Mouse (Mus musculus): ENCODE data around the gene Sorcs2. TPM values are rescaled to one million over a fixed set of nuclear protein-coding genes. Genes with fewer than 3 reads are reported as not detected.

Gene Sorcs2
- polyA plus RNA-seq, 1 experiment from 2014 or later: 9.9 TPM

- Histone ChIP-seq H3K9ac (ENCODE audit: low read length) (no peak overlapping the region), H3K27me3 (ENCODE audit: control insufficient read depth, insufficient read depth, low read length) (no peaks in the 10 kb centered on the region), H3K4me3 (ENCODE audit: control insufficient read depth in 1 of 2, insufficient read depth in 1 of 2, low read depth in 1 of 2, low read length in 2 of 2) (no peak overlapping the region), H3K9me3 (ENCODE audit: control insufficient read depth, low read length) (no peaks in the 10 kb centered on the region), H3K4me1 (ENCODE audit: control insufficient read depth in 2 of 2, insufficient read depth in 2 of 2, low read length in 2 of 2) (peaks cover 54 to 60% of the 10 kb centered on the region in 2 experiments), H3K36me3 (ENCODE audit: control insufficient read depth, insufficient read depth, low read length) (no peaks in the 10 kb centered on the region), H3K4me2 (ENCODE audit: low read length) (no peak overlapping the region), H3K27ac (replicated peaks in 1 of 2; ENCODE audit: control insufficient read depth in 1 of 2, insufficient read depth in 1 of 2, low read depth in 2 of 2, low read length in 2 of 2) (no peak overlapping the region)
- ATAC-seq (ENCODE audit: insufficient number of reproducible peaks, insufficient read depth, low FRiP score, low read depth): no peak
- 45% methylated on average over 3 of the region's 3 CpGs for WGBS
These were observed 42.3 kb downstream of the Sorcs2 start for GRCm38 (mm10) chr5:36355683-36356082.

- no peaks in the 10 kb centered on the region for H3K9me3 ChIP-seq (ENCODE audit: control insufficient read depth, low read length)
- no peak; the same call in 1 of the 2 replicates for ATAC-seq (ENCODE audit: insufficient number of reproducible peaks, insufficient read depth, low FRiP score, low read depth)
- peaks cover 34 to 41% of the 10 kb centered on the region in 2 experiments for H3K4me1 ChIP-seq (ENCODE audit: control insufficient read depth in 2 of 2, insufficient read depth in 2 of 2, low read length in 2 of 2)
- H3K9ac ChIP-seq (ENCODE audit: low read length): 0 out of 2 replicates have a peak overlapping the region, but pooled peaks have one; percentile 8
- 52% methylated on average over 6 of the region's 6 CpGs for WGBS
- H3K4me3 ChIP-seq (ENCODE audit: control insufficient read depth in 1 of 2, insufficient read depth in 1 of 2, low read depth in 1 of 2, low read length in 2 of 2): no peak overlapping the region
- H3K27me3 ChIP-seq (ENCODE audit: control insufficient read depth, insufficient read depth, low read length): no peaks in the 10 kb centered on the region
- no peak overlapping the region for H3K4me2 ChIP-seq (ENCODE audit: low read length)
- H3K36me3 ChIP-seq (ENCODE audit: control insufficient read depth, insufficient read depth, low read length): no peaks in the 10 kb centered on the region
- H3K27ac ChIP-seq (replicated peaks in 1 of 2; ENCODE audit: control insufficient read depth in 1 of 2, insufficient read depth in 1 of 2, low read depth in 2 of 2, low read length in 2 of 2): 0 out of 4 replicates have a peak overlapping the region, but pooled peaks of 1 of the 2 experiments have one; percentile 2
These were observed 44.3 kb downstream of the Sorcs2 start for GRCm38 (mm10) chr5:36353679-36354078.

- Histone ChIP-seq H3K4me3 (ENCODE audit: control insufficient read depth in 1 of 2, insufficient read depth in 1 of 2, low read depth in 1 of 2, low read length in 2 of 2) (no peak overlapping the region), H3K9me3 (ENCODE audit: control insufficient read depth, low read length) (no peaks in the 10 kb centered on the region), H3K4me1 (ENCODE audit: control insufficient read depth in 2 of 2, insufficient read depth in 2 of 2, low read length in 2 of 2) (peaks cover 29 to 37% of the 10 kb centered on the region in 2 experiments), H3K9ac (ENCODE audit: low read length) (0 out of 2 replicates have a peak overlapping the region, but pooled peaks have one; percentile 8), H3K27ac (replicated peaks in 1 of 2; ENCODE audit: control insufficient read depth in 1 of 2, insufficient read depth in 1 of 2, low read depth in 2 of 2, low read length in 2 of 2) (no peak overlapping the region), H3K27me3 (ENCODE audit: control insufficient read depth, insufficient read depth, low read length) (no peaks in the 10 kb centered on the region), H3K4me2 (ENCODE audit: low read length) (no peak overlapping the region), H3K36me3 (ENCODE audit: control insufficient read depth, insufficient read depth, low read length) (no peaks in the 10 kb centered on the region)
- no peak for ATAC-seq (ENCODE audit: insufficient number of reproducible peaks, insufficient read depth, low FRiP score, low read depth)
- WGBS: 88% methylated on average over 2 of the region's 2 CpGs
These were observed 44.7 kb downstream of the Sorcs2 start for GRCm38 (mm10) chr5:36353194-36353593.

GRCm38 (mm10) chr5:36346698-36347097 is 51.2 kb downstream of the Sorcs2 start:
- no peak overlapping the region for H3K4me3 ChIP-seq (ENCODE audit: control insufficient read depth in 1 of 2, insufficient read depth in 1 of 2, low read depth in 1 of 2, low read length in 2 of 2)
- no peaks in the 10 kb centered on the region for H3K9me3 ChIP-seq (ENCODE audit: control insufficient read depth, low read length)
- 0 out of 4 replicates have a peak, but pooled peaks cover 2 to 7% of the 10 kb centered on the region in 2 experiments for H3K4me1 ChIP-seq (ENCODE audit: control insufficient read depth in 2 of 2, insufficient read depth in 2 of 2, low read length in 2 of 2)
- no peak overlapping the region for H3K9ac ChIP-seq (ENCODE audit: low read length)
- 80% methylated on average over 4 of the region's 4 CpGs for WGBS
- no peak overlapping the region for H3K27ac ChIP-seq (replicated peaks in 1 of 2; ENCODE audit: control insufficient read depth in 1 of 2, insufficient read depth in 1 of 2, low read depth in 2 of 2, low read length in 2 of 2)
- H3K36me3 ChIP-seq (ENCODE audit: control insufficient read depth, insufficient read depth, low read length): no peaks in the 10 kb centered on the region
- no peak overlapping the region for H3K4me2 ChIP-seq (ENCODE audit: low read length)
- H3K27me3 ChIP-seq (ENCODE audit: control insufficient read depth, insufficient read depth, low read length): no peaks in the 10 kb centered on the region
- ATAC-seq (ENCODE audit: insufficient number of reproducible peaks, insufficient read depth, low FRiP score, low read depth): no peak

GRCm38 (mm10) chr5:36339283-36339682 is 58.7 kb downstream of the Sorcs2 start:
- 80% methylated on average over 3 of the region's 3 CpGs for WGBS
- no peak for ATAC-seq (ENCODE audit: insufficient number of reproducible peaks, insufficient read depth, low FRiP score, low read depth)
- H3K36me3 ChIP-seq (ENCODE audit: control insufficient read depth, insufficient read depth, low read length): no peaks in the 10 kb centered on the region
- 0 out of 2 replicates have a peak overlapping the region, but pooled peaks have one; percentile 16 for H3K9ac ChIP-seq (ENCODE audit: low read length)
- no peaks in the 10 kb centered on the region for H3K9me3 ChIP-seq (ENCODE audit: control insufficient read depth, low read length)
- no peak overlapping the region for H3K4me2 ChIP-seq (ENCODE audit: low read length)
- H3K4me3 ChIP-seq (ENCODE audit: control insufficient read depth in 1 of 2, insufficient read depth in 1 of 2, low read depth in 1 of 2, low read length in 2 of 2): no peak overlapping the region
- H3K27me3 ChIP-seq (ENCODE audit: control insufficient read depth, insufficient read depth, low read length): no peaks in the 10 kb centered on the region
- H3K4me1 ChIP-seq (ENCODE audit: control insufficient read depth in 2 of 2, insufficient read depth in 2 of 2, low read length in 2 of 2): peaks cover 2 to 18% of the 10 kb centered on the region in 2 experiments; a peak in 1 of 4 replicates
- H3K27ac ChIP-seq (replicated peaks in 1 of 2; ENCODE audit: control insufficient read depth in 1 of 2, insufficient read depth in 1 of 2, low read depth in 2 of 2, low read length in 2 of 2): no peak overlapping the region

- Histone ChIP-seq H3K27me3 (ENCODE audit: control insufficient read depth, insufficient read depth, low read length) (no peaks in the 10 kb centered on the region), H3K9ac (ENCODE audit: low read length) (no peak overlapping the region), H3K27ac (replicated peaks in 1 of 2; ENCODE audit: control insufficient read depth in 1 of 2, insufficient read depth in 1 of 2, low read depth in 2 of 2, low read length in 2 of 2) (no peak overlapping the region), H3K9me3 (ENCODE audit: control insufficient read depth, low read length) (no peaks in the 10 kb centered on the region), H3K4me1 (ENCODE audit: control insufficient read depth in 2 of 2, insufficient read depth in 2 of 2, low read length in 2 of 2) (peaks cover 2 to 11% of the 10 kb centered on the region in 2 experiments; a peak in 1 of 4 replicates), H3K36me3 (ENCODE audit: control insufficient read depth, insufficient read depth, low read length) (no peaks in the 10 kb centered on the region), H3K4me3 (ENCODE audit: control insufficient read depth in 1 of 2, insufficient read depth in 1 of 2, low read depth in 1 of 2, low read length in 2 of 2) (no peak overlapping the region), H3K4me2 (ENCODE audit: low read length) (no peak overlapping the region)
- no peak for ATAC-seq (ENCODE audit: insufficient number of reproducible peaks, insufficient read depth, low FRiP score, low read depth)
- whole genome bisulfite sequencing: 86% methylated on average over 7 of the region's 7 CpGs
These were observed 61.7 kb downstream of the Sorcs2 start for GRCm38 (mm10) chr5:36336252-36336651.

GRCm38 (mm10) chr5:36335661-36336060 is 62.3 kb downstream of the Sorcs2 start:
- no peak for ATAC-seq (ENCODE audit: insufficient number of reproducible peaks, insufficient read depth, low FRiP score, low read depth)
- H3K9ac ChIP-seq (ENCODE audit: low read length): 0 out of 2 replicates have a peak overlapping the region, but pooled peaks have one; percentile 16
- peaks cover 5 to 15% of the 10 kb centered on the region in 2 experiments; a peak in 3 of 4 replicates for H3K4me1 ChIP-seq (ENCODE audit: control insufficient read depth in 2 of 2, insufficient read depth in 2 of 2, low read length in 2 of 2)
- 76% methylated on average over 2 of the region's 2 CpGs for WGBS
- H3K9me3 ChIP-seq (ENCODE audit: control insufficient read depth, low read length): no peaks in the 10 kb centered on the region
- H3K4me2 ChIP-seq (ENCODE audit: low read length): no peak overlapping the region
- H3K27ac ChIP-seq (replicated peaks in 1 of 2; ENCODE audit: control insufficient read depth in 1 of 2, insufficient read depth in 1 of 2, low read depth in 2 of 2, low read length in 2 of 2): no peak overlapping the region
- no peaks in the 10 kb centered on the region for H3K36me3 ChIP-seq (ENCODE audit: control insufficient read depth, insufficient read depth, low read length)
- H3K27me3 ChIP-seq (ENCODE audit: control insufficient read depth, insufficient read depth, low read length): no peaks in the 10 kb centered on the region
- no peak overlapping the region for H3K4me3 ChIP-seq (ENCODE audit: control insufficient read depth in 1 of 2, insufficient read depth in 1 of 2, low read depth in 1 of 2, low read length in 2 of 2)

- ATAC-seq (ENCODE audit: insufficient number of reproducible peaks, insufficient read depth, low FRiP score, low read depth): no peak
- no peak overlapping the region for H3K9ac ChIP-seq (ENCODE audit: low read length)
These were observed 63.7 kb downstream of the Sorcs2 start for GRCm38 (mm10) chr5:36334227-36334626.

More at GRCm38 (mm10) chr5:36334227-36334626, 63.7 kb downstream of the Sorcs2 start:
- Histone ChIP-seq H3K27me3 (ENCODE audit: control insufficient read depth, insufficient read depth, low read length) (no peaks in the 10 kb centered on the region), H3K4me2 (ENCODE audit: low read length) (no peak overlapping the region), H3K36me3 (ENCODE audit: control insufficient read depth, insufficient read depth, low read length) (no peaks in the 10 kb centered on the region), H3K9me3 (ENCODE audit: control insufficient read depth, low read length) (no peaks in the 10 kb centered on the region), H3K4me3 (ENCODE audit: control insufficient read depth in 1 of 2, insufficient read depth in 1 of 2, low read depth in 1 of 2, low read length in 2 of 2) (no peak overlapping the region), H3K27ac (replicated peaks in 1 of 2; ENCODE audit: control insufficient read depth in 1 of 2, insufficient read depth in 1 of 2, low read depth in 2 of 2, low read length in 2 of 2) (no peak overlapping the region), H3K4me1 (ENCODE audit: control insufficient read depth in 2 of 2, insufficient read depth in 2 of 2, low read length in 2 of 2) (peaks cover 8 to 19% of the 10 kb centered on the region in 2 experiments; a peak in 3 of 4 replicates)
- 76% methylated on average over 7 of the region's 7 CpGs for WGBS

Data from heart, embryonic 14.5 days (tissue).